Mouse (Mus musculus) liver, embryonic 12.5 days (tissue): ENCODE data around the gene Gga1. TPM values are rescaled to one million over a fixed set of nuclear protein-coding genes. Genes with fewer than 3 reads are reported as not detected.

Experiments used
- ATAC-seq: fragments of 200-750 bp; cut with Nextera tagmentation; 2 replicates; pipeline ENCODE4 v1.8.0; 2017; ENCODE audit warnings: moderate number of reproducible peaks, mild to moderate bottlenecking, moderate library complexity
- H3K27ac ChIP-seq: fragments of 300-500 bp; sonication (generic); 2 replicates; pipeline ENCODE4 v1.5.1; 2016; ENCODE audit warnings: mild to moderate bottlenecking
- H3K27me3 ChIP-seq: fragments of 300-500 bp; sonication (generic); replicated peaks from 2 replicates; pipeline ENCODE4 v1.6.1; 2016; ENCODE audit warnings: mild to moderate bottlenecking, moderate library complexity
- H3K36me3 ChIP-seq: fragments of 300-500 bp; sonication (generic); 2 replicates; pipeline ENCODE4 v1.6.1; 2016; ENCODE audit warnings: mild to moderate bottlenecking, moderate library complexity
- H3K4me1 ChIP-seq: fragments of 300-500 bp; sonication (generic); 2 replicates; pipeline ENCODE4 v1.6.1; 2016
- H3K4me2 ChIP-seq: fragments of 300-500 bp; sonication (generic); 2 replicates; pipeline ENCODE4 v1.6.1; 2016; ENCODE audit warnings: mild to moderate bottlenecking, moderate library complexity
- H3K4me3 ChIP-seq: fragments of 300-500 bp; sonication (generic); 2 replicates; pipeline ENCODE4 v1.5.1; 2016; ENCODE audit warnings: mild to moderate bottlenecking, moderate library complexity
- H3K9ac ChIP-seq: fragments of 300-500 bp; sonication (generic); 2 replicates; pipeline ENCODE4 v1.6.1; 2016; ENCODE audit warnings: mild to moderate bottlenecking, moderate library complexity
- H3K9me3 ChIP-seq: fragments of 300-500 bp; sonication (generic); replicated peaks from 2 replicates; pipeline ENCODE4 v1.6.1; 2016; ENCODE audit warnings: mild to moderate bottlenecking, moderate library complexity
- WGBS: fragments of 180-500 bp; shearing (Covaris S2); methylation state at CpG from one replicate; pipeline ENCODE4 v1.1.7; 2016; ENCODE audit not compliant: insufficient replicate concordance; 5-methylcytosine and 5-hydroxymethylcytosine counted together
- polyA plus RNA-seq: library from polyadenylated mRNA; unstranded; fragments of >200 nt; fragmentation: Nextera tagmentation; extraction: Ambion mirVana; gene quantifications from 2 replicates; pipeline ENCODE4 v1.2.1, GENCODE M21; 2016

Gga1 gene
- polyA plus RNA-seq, 1 experiment from 2014 or later = 32.2 TPM

DNA sequence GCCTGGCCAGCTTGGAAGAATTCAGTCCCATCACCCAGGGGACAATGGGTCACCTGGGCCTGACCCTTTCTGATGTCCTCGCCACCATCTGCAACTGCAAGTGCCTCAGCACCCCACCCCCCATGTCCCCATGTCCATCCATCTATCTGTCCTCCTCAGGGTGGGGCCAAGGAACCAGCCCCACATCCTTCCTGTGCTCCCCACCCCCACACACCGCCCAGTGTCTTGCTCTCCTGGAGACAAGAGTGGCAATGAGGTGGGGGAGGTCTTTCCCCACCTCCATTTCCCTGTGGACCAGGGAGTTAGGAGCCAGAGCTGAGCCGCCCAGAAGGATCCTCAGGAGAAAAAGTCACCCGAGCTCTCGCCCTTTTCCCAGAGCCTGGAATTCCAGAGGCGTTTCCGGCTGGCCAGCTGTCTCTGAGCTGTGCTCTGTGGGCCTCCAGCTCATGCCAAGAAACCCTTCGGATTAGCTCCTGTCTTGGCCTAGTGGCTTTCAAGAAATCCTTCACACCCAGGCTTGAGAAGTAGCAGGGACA is 40.8 kb upstream of the Gga1 start:
- H3K4me2 ChIP-seq = no peak overlapping the region
- peaks cover 27% of the 10 kb centered on the region for H3K27me3 ChIP-seq
- WGBS = 43% methylated on average over 8 of the region's 8 CpGs
- H3K9ac ChIP-seq = 0 out of 2 replicates have a peak overlapping the region, but pooled peaks have one; percentile 9
- H3K9me3 ChIP-seq = no peaks in the 10 kb centered on the region
- H3K4me3 ChIP-seq = no peak overlapping the region
- no peak for ATAC-seq
- no peaks in the 10 kb centered on the region for H3K36me3 ChIP-seq
- peak overlapping the region; percentile 80 for H3K27ac ChIP-seq
- peaks cover 70% of the 10 kb centered on the region for H3K4me1 ChIP-seq

GRCm38 (mm10) chr15:78839744-78840143 is 37.2 kb upstream of the Gga1 start:
- H3K36me3 ChIP-seq = no peaks in the 10 kb centered on the region
- no peaks in the 10 kb centered on the region for H3K9me3 ChIP-seq
- WGBS = 41% methylated on average over 2 of the region's 2 CpGs
- peaks cover 63% of the 10 kb centered on the region for H3K4me1 ChIP-seq
- no peak overlapping the region for H3K4me3 ChIP-seq
- peaks cover 56% of the 10 kb centered on the region for H3K27me3 ChIP-seq
- no peak overlapping the region for H3K4me2 ChIP-seq
- H3K9ac ChIP-seq = no peak overlapping the region
- no peak for ATAC-seq
- H3K27ac ChIP-seq = no peak overlapping the region; the same call in 1 of the 2 replicates

- Histone ChIP-seq H3K4me1 (peaks cover 62% of the 10 kb centered on the region), H3K4me2 (no peak overlapping the region), H3K36me3 (no peaks in the 10 kb centered on the region), H3K4me3 (no peak overlapping the region), H3K27me3 (peaks cover 60% of the 10 kb centered on the region), H3K27ac (no peak overlapping the region), H3K9ac (no peak overlapping the region), H3K9me3 (no peaks in the 10 kb centered on the region)
- WGBS = 59% methylated on average over 3 of the region's 3 CpGs
- ATAC-seq = peak; percentile 45
Observed at GRCm38 (mm10) chr15:78840241-78840640, 36.7 kb upstream of the Gga1 start.

- H3K4me3 ChIP-seq = no peak overlapping the region
- H3K4me2 ChIP-seq = no peak overlapping the region
- WGBS = 60% methylated on average over 11 of the region's 11 CpGs
- no peak for ATAC-seq
- H3K9me3 ChIP-seq = no peaks in the 10 kb centered on the region
- H3K27me3 ChIP-seq = peaks cover 65% of the 10 kb centered on the region
- no peaks in the 10 kb centered on the region for H3K36me3 ChIP-seq
- H3K9ac ChIP-seq = no peak overlapping the region
- H3K27ac ChIP-seq = no peak overlapping the region
- H3K4me1 ChIP-seq = peaks cover 62% of the 10 kb centered on the region
Observed at GRCm38 (mm10) chr15:78840751-78841150, 36.2 kb upstream of the Gga1 start.

DNA sequence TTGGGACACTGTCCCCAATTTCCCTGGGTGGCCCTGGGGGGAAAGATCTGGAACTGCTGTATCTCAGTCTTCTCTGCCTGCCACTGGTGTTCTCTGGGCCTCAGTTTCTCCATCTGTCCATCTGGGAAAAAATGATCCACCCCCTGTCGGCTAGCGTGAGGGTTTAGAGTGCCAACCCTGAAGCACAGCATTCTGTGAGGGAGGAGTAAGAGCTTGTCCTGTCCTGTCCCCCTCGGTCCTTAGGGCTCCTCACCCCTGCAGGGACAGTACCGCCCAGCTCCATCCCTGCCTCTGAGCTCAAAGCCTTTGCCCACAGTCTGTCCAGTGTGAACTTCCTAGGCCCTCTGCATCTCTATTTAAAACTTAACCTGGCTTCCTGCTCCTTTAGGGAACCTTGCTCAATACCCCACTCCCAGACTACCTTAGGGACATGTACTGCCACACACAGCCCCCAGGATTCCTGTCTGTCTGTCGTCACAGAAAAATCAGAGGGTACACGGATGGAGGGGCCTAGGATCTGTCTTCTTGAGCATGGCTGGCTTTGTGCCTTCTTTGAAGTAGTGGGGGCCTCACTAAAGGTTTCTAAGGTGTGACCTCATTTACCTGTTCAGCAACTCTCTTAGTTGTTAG is 35.7 kb upstream of the Gga1 start:
- H3K9me3 ChIP-seq = no peaks in the 10 kb centered on the region
- peaks cover 68% of the 10 kb centered on the region for H3K27me3 ChIP-seq
- no peak overlapping the region for H3K4me3 ChIP-seq
- ATAC-seq = no peak
- H3K27ac ChIP-seq = no peak overlapping the region
- WGBS = 64% methylated on average over 6 of the region's 6 CpGs
- no peak overlapping the region for H3K9ac ChIP-seq
- H3K4me2 ChIP-seq = no peak overlapping the region
- peaks cover 62% of the 10 kb centered on the region for H3K4me1 ChIP-seq
- no peaks in the 10 kb centered on the region for H3K36me3 ChIP-seq

- ATAC-seq = peak; percentile 46
- WGBS = under 1% methylated on average over 77 of the region's 86 CpGs
- peak within 1 kb of the TSS; percentile 59 for H3K4me3 ChIP-seq
- peak within 1 kb of the TSS; percentile 69 for H3K9ac ChIP-seq
- peak within 1 kb of the TSS; percentile 67 for H3K4me2 ChIP-seq
- peak within 1 kb of the TSS; percentile 79 for H3K27ac ChIP-seq
- peaks cover 68% of the 10 kb centered on the region for H3K4me1 ChIP-seq
- H3K9me3 ChIP-seq = no peaks in the 10 kb centered on the region
- H3K27me3 ChIP-seq = peaks cover 76% of the 10 kb centered on the region
- H3K36me3 ChIP-seq = peaks cover 6% of the 10 kb centered on the region
Observed at GRCm38 (mm10) chr15:78842371-78843163, 34.4 kb upstream of the Gga1 start, which contains the start of gene Cdc42ep1. Gene Cdc42ep1, plus strand, starts transcription at chr15:78842624.

GRCm38 (mm10) chr15:78843581-78844469 is 33.2 kb upstream of the Gga1 start:
- H3K4me3 ChIP-seq = peak overlapping the region; percentile 59
- peaks cover 75% of the 10 kb centered on the region for H3K27me3 ChIP-seq
- ATAC-seq = no peak
- peaks cover 73% of the 10 kb centered on the region for H3K4me1 ChIP-seq
- H3K27ac ChIP-seq = peak overlapping the region; percentile 79
- no peaks in the 10 kb centered on the region for H3K9me3 ChIP-seq
- H3K9ac ChIP-seq = peak overlapping the region; percentile 69
- peaks cover 9% of the 10 kb centered on the region for H3K36me3 ChIP-seq
- 26% methylated on average over 21 of the region's 21 CpGs for WGBS
- peak overlapping the region; percentile 67 for H3K4me2 ChIP-seq

GRCm38 (mm10) chr15:78844791-78845190 is 32.2 kb upstream of the Gga1 start:
- Histone ChIP-seq H3K4me2 (peak overlapping the region; percentile 67), H3K4me3 (peak overlapping the region; percentile 59; the same call in 1 of the 2 replicates), H3K27me3 (peaks cover 79% of the 10 kb centered on the region), H3K9me3 (no peaks in the 10 kb centered on the region), H3K4me1 (peaks cover 71% of the 10 kb centered on the region), H3K9ac (0 out of 2 replicates have a peak overlapping the region, but pooled peaks have one; percentile 19), H3K27ac (peak overlapping the region; percentile 46; the same call in 1 of the 2 replicates), H3K36me3 (peaks cover 14% of the 10 kb centered on the region)
- 36% methylated on average over 9 of the region's 9 CpGs for WGBS
- no peak for ATAC-seq

DNA sequence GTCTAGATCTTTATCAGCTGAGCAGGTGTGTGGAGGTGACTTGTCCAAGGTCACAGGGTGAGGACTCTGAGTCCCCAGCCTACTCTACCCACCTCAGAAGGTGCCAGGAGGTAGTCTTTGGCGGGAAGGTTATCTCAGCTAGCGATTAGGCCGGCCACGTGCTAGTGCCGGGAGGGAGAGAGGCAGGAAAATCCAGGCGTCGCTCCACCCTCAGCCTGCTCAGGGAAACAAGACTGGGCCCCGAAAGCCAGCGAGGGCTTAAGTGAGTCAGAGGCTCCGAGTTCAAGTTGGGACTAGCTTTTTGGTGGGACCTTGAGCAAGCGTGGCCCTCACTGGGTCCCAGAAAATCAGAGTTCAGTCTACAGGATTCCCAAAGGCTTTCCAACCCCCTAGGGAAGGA is 31.7 kb upstream of the Gga1 start:
- Histone ChIP-seq H3K27me3 (peaks cover 79% of the 10 kb centered on the region), H3K36me3 (peaks cover 17% of the 10 kb centered on the region), H3K4me3 (no peak overlapping the region), H3K27ac (no peak overlapping the region; the same call in 1 of the 2 replicates), H3K9ac (no peak overlapping the region; the same call in 1 of the 2 replicates), H3K4me2 (peak overlapping the region; percentile 67), H3K9me3 (no peaks in the 10 kb centered on the region), H3K4me1 (peaks cover 71% of the 10 kb centered on the region)
- ATAC-seq = no peak
- 60% methylated on average over 11 of the region's 11 CpGs for WGBS

GRCm38 (mm10) chr15:78845867-78846266 is 31.1 kb upstream of the Gga1 start:
- Histone ChIP-seq H3K9ac (no peak overlapping the region), H3K27me3 (peaks cover 79% of the 10 kb centered on the region), H3K36me3 (peaks cover 17% of the 10 kb centered on the region), H3K4me3 (no peak overlapping the region), H3K9me3 (no peaks in the 10 kb centered on the region), H3K4me1 (peaks cover 72% of the 10 kb centered on the region), H3K27ac (no peak overlapping the region), H3K4me2 (peak overlapping the region; percentile 67)
- no peak for ATAC-seq
- 67% methylated on average over 8 of the region's 8 CpGs for WGBS

GRCm38 (mm10) chr15:78846352-78846751 is 30.6 kb upstream of the Gga1 start:
- Histone ChIP-seq H3K4me2 (no peak overlapping the region), H3K4me3 (no peak overlapping the region), H3K36me3 (peaks cover 17% of the 10 kb centered on the region), H3K9ac (no peak overlapping the region), H3K9me3 (no peaks in the 10 kb centered on the region), H3K4me1 (peaks cover 72% of the 10 kb centered on the region), H3K27me3 (peaks cover 79% of the 10 kb centered on the region), H3K27ac (no peak overlapping the region)
- WGBS = 80% methylated on average over 8 of the region's 8 CpGs
- no peak for ATAC-seq
